Mouse (Mus musculus) yolk sac, embryonic 10.5 days (tissue): ENCODE data around the gene Smlr1.

Experiments
- DNase-seq: peaks from one replicate; pipeline ENCODE4 v3.0.0-alpha.2; 2017; ENCODE audit warnings: low spot score

Gene Smlr1

DNA sequence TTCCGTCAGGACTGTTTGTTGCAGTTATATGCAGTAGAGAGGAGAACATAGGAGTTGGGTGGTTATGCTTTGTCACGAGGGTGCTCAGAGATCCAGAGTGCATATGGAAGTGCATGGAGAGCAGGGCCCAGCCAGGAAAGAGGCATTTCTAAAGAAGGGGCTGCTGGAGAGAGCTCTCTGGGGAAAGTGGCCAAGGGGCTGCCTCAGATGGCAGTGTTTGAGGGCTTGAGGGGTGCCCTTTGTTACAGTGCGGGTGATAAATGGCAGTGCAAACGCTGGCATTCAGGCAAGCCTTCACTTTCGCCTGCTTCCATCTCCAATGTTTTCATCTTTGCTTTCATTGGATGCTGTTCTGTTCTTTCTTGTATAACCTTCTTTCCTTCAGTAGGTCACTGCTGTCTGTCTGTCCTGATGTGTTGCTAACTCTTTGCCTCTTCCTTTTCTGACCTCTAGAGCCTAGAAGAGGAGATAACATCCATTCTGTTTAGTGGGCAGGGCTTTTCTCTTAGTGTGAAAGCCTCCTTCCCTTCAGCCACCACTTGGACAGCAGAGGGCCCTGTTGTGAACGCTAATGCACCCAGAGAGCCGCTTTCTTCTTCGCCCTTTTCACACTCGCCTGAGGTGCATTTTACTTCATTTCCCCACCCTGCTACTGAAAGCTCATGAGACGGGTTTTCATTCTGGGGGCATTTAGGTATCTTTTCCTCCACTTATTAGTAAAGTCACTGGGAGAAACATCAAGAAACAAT lies 36.6 kb downstream of the Smlr1 start:
- DNase-seq, result no peak

DNA sequence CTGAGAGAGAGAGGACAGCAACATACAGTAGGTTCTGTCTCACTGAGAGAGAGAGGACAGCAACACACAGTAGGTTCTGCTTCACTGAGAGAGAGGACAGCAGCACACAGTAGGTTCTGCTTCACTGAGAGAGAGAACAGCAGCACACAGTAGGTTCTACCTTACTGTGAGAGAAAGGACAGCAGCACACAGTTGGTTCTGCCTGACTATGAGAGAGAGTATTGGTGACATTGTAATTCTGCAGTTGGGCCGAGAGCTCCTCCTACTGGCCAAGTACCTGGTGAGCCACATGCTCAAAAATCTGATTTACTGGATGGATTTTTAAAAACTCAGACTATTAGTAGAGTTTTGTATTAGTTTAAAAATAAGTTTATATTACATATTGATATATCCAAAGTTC lies 47.6 kb downstream of the Smlr1 start:
- peak; percentile 40 for DNase-seq

DNA sequence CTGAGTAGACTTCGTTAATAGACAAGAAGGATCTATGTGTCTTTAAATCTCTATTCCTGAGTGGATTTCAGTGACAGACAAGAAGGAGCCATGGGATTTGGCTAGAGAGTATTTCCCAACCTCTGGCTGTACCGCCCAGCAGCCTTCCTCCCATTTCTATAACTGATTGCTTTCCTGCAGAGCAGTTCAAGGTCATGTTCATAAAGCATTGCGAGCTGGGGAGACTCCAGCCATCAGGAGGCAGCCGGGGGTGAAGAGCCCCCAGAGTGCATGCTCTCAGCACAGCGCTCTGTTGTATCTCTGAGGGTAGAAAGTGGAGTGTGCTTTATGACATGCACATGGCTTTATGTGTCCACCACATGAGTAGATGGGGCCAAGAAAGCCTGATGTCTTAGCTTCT lies 53.3 kb downstream of the Smlr1 start:
- DNase-seq, result no peak

DNA sequence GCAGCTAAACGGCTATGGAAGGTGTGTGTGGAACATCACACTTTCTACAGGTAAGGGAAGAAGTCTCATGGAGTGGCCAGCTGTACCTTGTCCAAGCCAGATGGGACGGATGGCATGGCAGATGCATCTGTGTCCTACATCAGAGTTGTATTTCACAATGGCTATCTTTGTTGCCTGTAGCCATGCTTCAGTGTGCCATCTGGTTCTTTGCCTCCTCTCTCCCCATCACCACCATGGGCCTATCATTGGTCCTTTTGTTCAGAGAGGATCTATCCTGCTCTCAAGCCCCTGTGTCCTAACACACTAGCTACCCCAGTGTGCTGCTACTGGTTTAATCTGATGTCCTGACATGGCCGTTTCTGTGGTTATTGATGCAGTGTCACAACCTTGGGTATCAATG lies 56.4 kb downstream of the Smlr1 start:
- DNase-seq, result no peak
